Mouse (Mus musculus) hindbrain, embryonic 10.5 days (tissue): ENCODE measurements at regions not wholly inside any gene's neighbourhood (a gene's known extent, or its start where the extent isn't known, plus 50 kb on each side); places are given as distances from the start of the nearest gene placed in this dataset.

Source experiments
- DNase-seq: peaks from one replicate; pipeline ENCODE4 v3.0.0-alpha.2; 2017; ENCODE audit warnings: low spot score
- H3K27ac ChIP-seq: fragments of 300-500 bp; sonication (generic); 2 replicates; pipeline ENCODE4 v1.5.1; 2016; ENCODE audit warnings: mild to moderate bottlenecking, moderate library complexity
- H3K27me3 ChIP-seq: fragments of 300-500 bp; sonication (generic); 2 replicates; pipeline ENCODE4 v1.6.1; 2016; ENCODE audit warnings: mild to moderate bottlenecking; ENCODE audit not compliant: poor library complexity, insufficient read depth, severe bottlenecking
- H3K36me3 ChIP-seq: fragments of 300-500 bp; sonication (generic); 2 replicates; pipeline ENCODE4 v1.6.1; 2016; ENCODE audit warnings: mild to moderate bottlenecking, moderate library complexity
- H3K4me1 ChIP-seq: fragments of 300-500 bp; sonication (generic); replicated peaks from 2 replicates; pipeline ENCODE4 v1.6.1; 2016; ENCODE audit warnings: mild to moderate bottlenecking
- H3K4me3 ChIP-seq: fragments of 300-500 bp; sonication (generic); 2 replicates; pipeline ENCODE4 v1.5.1; 2016; ENCODE audit warnings: mild to moderate bottlenecking, moderate library complexity
- H3K9me3 ChIP-seq: fragments of 300-500 bp; sonication (generic); 2 replicates; pipeline ENCODE4 v1.6.1; 2016; ENCODE audit warnings: mild to moderate bottlenecking, moderate library complexity
- WGBS: fragments of 180-500 bp; shearing (Covaris S2); methylation state at CpG from one replicate; pipeline ENCODE4 v1.1.7; 2016; 5-methylcytosine and 5-hydroxymethylcytosine counted together

- Histone ChIP-seq H3K4me1 (peaks cover 5% of the 10 kb centered on the region; the same call in 1 of the 2 replicates), H3K27me3 (no peaks in the 10 kb centered on the region), H3K4me3 (no peak overlapping the region), H3K27ac (no peak overlapping the region), H3K36me3 (no peaks in the 10 kb centered on the region), H3K9me3 (no peaks in the 10 kb centered on the region)
- 75% methylated on average over 1 of the region's 1 CpGs for WGBS
- no peak for DNase-seq
These were observed 79.7 kb upstream of the Cacna2d1 start for GRCm38 (mm10) chr5:15854752-15855151.

GRCm38 (mm10) chr5:15857034-15857433 is 77.5 kb upstream of the Cacna2d1 start:
- H3K9me3 ChIP-seq: no peaks in the 10 kb centered on the region
- no peaks in the 10 kb centered on the region for H3K36me3 ChIP-seq
- no peaks in the 10 kb centered on the region for H3K4me1 ChIP-seq
- no peak overlapping the region for H3K4me3 ChIP-seq
- H3K27ac ChIP-seq: no peak overlapping the region
- no peaks in the 10 kb centered on the region for H3K27me3 ChIP-seq
- DNase-seq: no peak
- 55% methylated on average over 1 of the region's 1 CpGs for WGBS

GRCm38 (mm10) chr5:15874065-15874464 is 60.4 kb upstream of the Cacna2d1 start:
- H3K27ac ChIP-seq: no peak overlapping the region
- 87% methylated on average over 3 of the region's 3 CpGs for WGBS
- H3K4me3 ChIP-seq: no peak overlapping the region
- no peaks in the 10 kb centered on the region for H3K4me1 ChIP-seq
- H3K27me3 ChIP-seq: no peaks in the 10 kb centered on the region; the same call in 1 of the 2 replicates
- H3K36me3 ChIP-seq: no peaks in the 10 kb centered on the region
- DNase-seq: no peak
- no peaks in the 10 kb centered on the region for H3K9me3 ChIP-seq

- Histone ChIP-seq H3K9me3 (no peaks in the 10 kb centered on the region), H3K27ac (no peak overlapping the region), H3K4me1 (no peaks in the 10 kb centered on the region), H3K27me3 (no peaks in the 10 kb centered on the region), H3K4me3 (no peak overlapping the region), H3K36me3 (no peaks in the 10 kb centered on the region)
- no peak for DNase-seq
These were observed 51.5 kb upstream of the Cacna2d1 start for GRCm38 (mm10) chr5:15883004-15883403.
